Mouse (Mus musculus) macrophage (primary cell): Measurements from ENCODE around the gene Zc3h7b. TPM values are rescaled to one million over a fixed set of nuclear protein-coding genes. Genes with fewer than 3 reads are reported as not detected.

Experiments
- polyA plus RNA-seq: library from polyadenylated mRNA; stranded (reverse); fragments of 250-400 nt; gene quantifications from 3 replicates; pipeline ENCODE4 v1.2.4, GENCODE M21; 2018; ENCODE audit warnings: inconsistent platforms

Zc3h7b gene
- polyA plus RNA-seq, 1 experiment from 2014 or later: 18.2 TPM

Other genes starting within 250 kb of the Zc3h7b start
- 31.6 to 55.1 TPM (median 36.1 TPM) in 3 replicates for gene Ep300, start 159.7 kb upstream of the Zc3h7b start, polyA plus RNA-seq
- 10.6 to 21.0 TPM (median 11.6 TPM) in 3 replicates for gene L3mbtl2, start 81.2 kb upstream of the Zc3h7b start, polyA plus RNA-seq
- 0.10 to 0.51 TPM in 2 of 3 replicates, not detected in the other for gene Chadl, start 47.8 kb upstream of the Zc3h7b start, polyA plus RNA-seq
- gene Rangap1, start 473 bp downstream of the Zc3h7b start, polyA plus RNA-seq: 26.9 to 73.0 TPM (median 33.7 TPM) in 3 replicates
- 18.9 to 44.0 TPM (median 23.6 TPM) in 3 replicates for gene Tef, start 57.4 kb downstream of the Zc3h7b start, polyA plus RNA-seq
- 14.3 to 21.9 TPM (median 18.5 TPM) in 3 replicates for gene Tob2, start 113.7 kb downstream of the Zc3h7b start, polyA plus RNA-seq
- 24.7 to 37.1 TPM (median 25.5 TPM) in 3 replicates for gene Phf5a, start 126.9 kb downstream of the Zc3h7b start, polyA plus RNA-seq
- 94.9 to 124 TPM (median 116 TPM) in 3 replicates for gene Aco2, start 127.3 kb downstream of the Zc3h7b start, polyA plus RNA-seq
- gene Polr3h, start 181.2 kb downstream of the Zc3h7b start, polyA plus RNA-seq: 4.7 to 14.4 TPM (median 4.7 TPM) in 3 replicates
- 0.10 TPM in 1 of 3 replicates, not detected in the others for gene Csdc2, start 191.7 kb downstream of the Zc3h7b start, polyA plus RNA-seq
- 10.2 to 15.5 TPM (median 14.8 TPM) in 3 replicates for gene Pmm1, start 215.9 kb downstream of the Zc3h7b start, polyA plus RNA-seq
- gene 1700029P11Rik, start 235.5 kb downstream of the Zc3h7b start, polyA plus RNA-seq: not detected in 3 replicates
- 8.4 to 21.0 TPM (median 15.0 TPM) in 3 replicates for gene Xrcc6, start 242.8 kb downstream of the Zc3h7b start, polyA plus RNA-seq